Mouse (Mus musculus) liver, postnatal 0 days (tissue): ENCODE measurements at regions not wholly inside any gene's neighbourhood (a gene's known extent, or its start where the extent isn't known, plus 50 kb on each side); places are given as distances from the start of the nearest gene placed in this dataset.

Experiments
- ATAC-seq: fragments of 200-750 bp; cut with Nextera tagmentation; 2 replicates; pipeline ENCODE4 v1.8.0; 2017; ENCODE audit warnings: mild to moderate bottlenecking, moderate library complexity
- DNase-seq: peaks from one replicate; pipeline ENCODE4 v3.0.0-alpha.2; 2016
- H3K27ac ChIP-seq: fragments of 300-500 bp; sonication (generic); 2 replicates; pipeline ENCODE4 v1.5.1; 2014; ENCODE audit warnings: antibody characterized with exemption, moderate library complexity, mild to moderate bottlenecking, low read depth
- H3K27me3 ChIP-seq: fragments of 300-500 bp; sonication (generic); 2 replicates; pipeline ENCODE4 v1.6.1; 2014; ENCODE audit warnings: low read length, control low read depth, mixed read lengths; ENCODE audit not compliant: insufficient read depth
- H3K36me3 ChIP-seq: fragments of 300-500 bp; sonication (generic); replicated peaks from 2 replicates; pipeline ENCODE4 v1.6.1; 2014; ENCODE audit warnings: mild to moderate bottlenecking, control low read depth, low read length, moderate library complexity, mixed read lengths; ENCODE audit not compliant: insufficient read depth
- H3K4me1 ChIP-seq: fragments of 300-500 bp; sonication (generic); 2 replicates; pipeline ENCODE4 v1.6.1; 2014; ENCODE audit warnings: antibody characterized with exemption, mild to moderate bottlenecking, control low read depth; ENCODE audit not compliant: insufficient read depth
- H3K4me2 ChIP-seq: fragments of 300-500 bp; sonication (generic); 2 replicates; pipeline ENCODE4 v1.6.1; 2014; ENCODE audit warnings: low read depth, mild to moderate bottlenecking, low read length, moderate library complexity, mixed read lengths
- H3K4me3 ChIP-seq: fragments of 300-500 bp; sonication (generic); 2 replicates; pipeline ENCODE4 v1.5.1; 2014; ENCODE audit warnings: low read depth, low read length
- H3K9ac ChIP-seq: fragments of 300-500 bp; sonication (generic); replicated peaks from 2 replicates; pipeline ENCODE4 v1.6.1; 2014; ENCODE audit warnings: mild to moderate bottlenecking, moderate library complexity
- H3K9me3 ChIP-seq: fragments of 300-500 bp; sonication (generic); 2 replicates; pipeline ENCODE4 v1.6.1; 2016; ENCODE audit warnings: mild to moderate bottlenecking, control low read depth, low read length, mixed read lengths
- CTCF ChIP-seq: sonication (generic); IDR thresholded peaks from 2 replicates; pipeline ENCODE4 v1.5.1; 2016; ENCODE audit warnings: antibody characterized with exemption, low read depth
- EP300 ChIP-seq: IDR thresholded peaks from 2 replicates; pipeline ENCODE4 v1.6.1; 2016; ENCODE audit warnings: antibody characterized with exemption, low read depth, mild to moderate bottlenecking
- WGBS: fragments of 180-500 bp; shearing (Covaris S2); extraction: QIAGEN DNeasy Blood & Tissue Kit; methylation state at CpG from one replicate; pipeline ENCODE4 v1.1.7; 2014; ENCODE audit not compliant: insufficient replicate concordance; 5-methylcytosine and 5-hydroxymethylcytosine counted together

DNA sequence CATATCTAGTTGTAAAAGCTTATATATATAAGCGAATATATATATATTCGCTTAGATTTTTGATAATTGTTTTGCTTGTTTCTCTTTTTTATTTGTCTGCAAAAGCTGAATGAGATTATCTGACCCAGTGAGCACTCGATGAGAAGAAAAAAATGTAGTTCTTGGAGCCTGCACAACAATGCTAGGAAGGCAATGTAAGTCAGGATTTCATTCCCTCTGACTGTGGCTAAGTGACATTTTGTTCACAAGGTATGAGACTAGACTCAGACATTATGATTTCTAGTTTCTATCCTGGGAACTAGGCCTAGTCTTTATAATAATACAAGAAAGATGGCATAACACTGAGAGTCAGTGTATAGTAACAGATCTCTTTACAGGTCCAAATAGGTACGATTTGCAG, 108.9 kb upstream of the Bmp2 start:
- TF ChIP-seq CTCF (no peak), EP300 (no peak)
- no peaks in the 10 kb centered on the region for H3K4me1 ChIP-seq
- 74% methylated on average over 4 of the region's 4 CpGs for WGBS
- ATAC-seq (no peak), DNase-seq (no peak)
- H3K4me2 ChIP-seq = no peak overlapping the region
- H3K4me3 ChIP-seq = no peak overlapping the region
- H3K27ac ChIP-seq = no peak overlapping the region
- no peaks in the 10 kb centered on the region for H3K27me3 ChIP-seq
- no peak overlapping the region for H3K9ac ChIP-seq
- H3K36me3 ChIP-seq = no peaks in the 10 kb centered on the region
- no peaks in the 10 kb centered on the region for H3K9me3 ChIP-seq

DNA sequence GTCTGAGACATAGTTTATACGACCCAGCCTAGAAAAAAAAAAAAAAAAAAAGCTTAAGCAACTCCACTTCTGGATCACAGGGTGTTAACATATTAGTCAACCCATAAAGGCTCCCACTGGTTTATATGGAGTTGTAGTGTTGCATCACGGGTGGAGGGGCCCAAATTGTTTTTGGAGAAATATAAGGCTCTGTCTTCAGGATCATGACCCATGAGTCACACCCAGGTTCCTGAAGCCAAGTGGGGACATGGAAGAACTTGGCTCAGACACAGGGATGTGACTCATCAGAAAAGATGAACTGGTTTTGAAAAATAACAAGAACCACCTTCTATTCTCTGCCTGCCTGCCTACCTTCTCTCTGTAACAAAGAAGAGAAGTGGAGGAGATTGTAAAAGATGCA, 108.5 kb upstream of the Bmp2 start:
- Histone ChIP-seq H3K27me3 (no peaks in the 10 kb centered on the region), H3K9ac (no peak overlapping the region), H3K4me1 (no peaks in the 10 kb centered on the region), H3K27ac (no peak overlapping the region), H3K4me3 (no peak overlapping the region), H3K9me3 (no peaks in the 10 kb centered on the region), H3K4me2 (no peak overlapping the region), H3K36me3 (no peaks in the 10 kb centered on the region)
- TF ChIP-seq EP300 (no peak), CTCF (no peak)
- DNase-seq = no peak
- no peak for ATAC-seq
- 62% methylated on average over 2 of the region's 2 CpGs for WGBS

DNA sequence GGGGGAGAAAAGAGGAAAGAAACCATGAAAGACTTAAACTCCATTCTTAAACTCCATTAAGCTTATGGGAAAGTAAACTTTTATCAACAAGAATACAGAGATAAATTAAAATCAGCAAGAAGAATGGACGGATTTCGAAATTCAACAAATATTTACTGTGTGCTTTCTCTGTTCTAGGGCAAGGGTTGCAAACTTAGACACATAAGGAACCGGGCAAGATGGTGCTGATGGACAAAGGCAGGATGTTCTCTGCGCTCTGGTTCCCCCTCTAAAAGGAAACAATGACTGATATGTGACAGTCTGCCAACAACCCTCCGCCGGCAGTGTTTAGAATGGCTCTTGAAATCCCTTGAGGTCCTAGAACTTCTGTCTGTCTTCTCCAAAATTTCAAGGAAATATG, 99.0 kb upstream of the Bmp2 start:
- TF ChIP-seq CTCF (no peak), EP300 (no peak)
- Histone ChIP-seq H3K27me3 (no peaks in the 10 kb centered on the region), H3K4me2 (no peak overlapping the region), H3K9me3 (no peaks in the 10 kb centered on the region), H3K4me1 (peaks cover 3% of the 10 kb centered on the region; the same call in 1 of the 2 replicates), H3K27ac (no peak overlapping the region), H3K36me3 (no peaks in the 10 kb centered on the region), H3K9ac (no peak overlapping the region), H3K4me3 (no peak overlapping the region)
- WGBS = 46% methylated on average over 6 of the region's 6 CpGs
- ATAC-seq = no peak
- no peak for DNase-seq

DNA sequence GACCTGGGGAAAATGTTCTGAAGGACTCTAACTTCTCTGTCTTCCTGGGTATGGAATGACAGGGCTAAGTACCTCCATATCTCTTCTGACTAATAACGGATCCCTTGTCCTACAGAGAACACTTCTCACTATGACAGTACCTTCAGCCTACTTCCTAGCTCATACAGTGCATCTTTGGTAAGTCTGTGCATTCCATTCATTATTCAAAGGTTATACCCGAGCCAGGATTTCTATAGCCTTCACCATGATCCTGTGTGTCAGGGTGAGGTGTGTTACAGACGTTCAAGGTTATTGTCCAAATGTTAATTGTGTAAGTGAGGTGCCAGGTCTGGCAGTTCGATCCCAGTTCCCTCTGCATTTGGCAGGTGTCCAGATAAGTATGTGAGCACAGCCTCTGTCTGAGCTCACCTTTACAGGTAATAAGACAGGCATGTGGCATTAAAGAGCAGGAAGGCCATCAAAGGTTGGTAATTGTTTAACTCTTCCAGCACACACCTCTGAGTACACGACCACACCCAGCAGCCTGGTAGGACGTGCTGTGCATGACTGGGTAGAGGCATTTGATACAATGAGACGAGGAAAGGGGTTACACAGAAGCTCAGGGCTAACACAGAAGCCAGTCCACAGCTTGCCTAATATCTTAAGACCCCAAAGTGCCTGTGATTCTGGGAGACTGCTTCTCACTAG, 96.3 kb upstream of the Bmp2 start:
- ATAC-seq = no peak
- no peak for TF ChIP-seq EP300
- TF ChIP-seq CTCF = no peak
- Histone ChIP-seq H3K36me3 (no peaks in the 10 kb centered on the region), H3K4me1 (peaks cover 3% of the 10 kb centered on the region; the same call in 1 of the 2 replicates), H3K4me2 (no peak overlapping the region), H3K4me3 (no peak overlapping the region), H3K27ac (no peak overlapping the region), H3K9me3 (no peaks in the 10 kb centered on the region), H3K9ac (no peak overlapping the region), H3K27me3 (no peaks in the 10 kb centered on the region)
- 57% methylated on average over 7 of the region's 7 CpGs for WGBS
- no peak for DNase-seq

DNA sequence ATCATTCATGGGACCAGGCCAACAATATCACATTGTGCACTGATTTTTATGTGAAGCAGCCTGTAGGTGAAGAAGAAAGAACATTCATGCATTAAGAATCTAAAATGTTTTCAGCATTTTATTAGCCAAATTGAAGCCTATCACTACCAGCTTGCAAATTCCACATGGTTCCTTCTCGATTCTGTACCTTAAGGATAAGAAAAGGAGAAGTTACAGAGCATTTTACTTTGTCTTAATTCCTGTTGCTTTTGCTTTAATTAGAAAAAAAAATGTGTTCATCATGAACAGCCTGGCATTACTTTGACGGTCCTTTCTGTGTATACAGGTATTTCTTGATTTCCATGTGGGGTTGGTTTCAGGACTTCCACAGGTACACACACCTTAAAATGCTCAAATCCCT, 95.2 kb upstream of the Bmp2 start:
- TF ChIP-seq CTCF = no peak
- no peak for TF ChIP-seq EP300
- no peak for ATAC-seq

DNA sequence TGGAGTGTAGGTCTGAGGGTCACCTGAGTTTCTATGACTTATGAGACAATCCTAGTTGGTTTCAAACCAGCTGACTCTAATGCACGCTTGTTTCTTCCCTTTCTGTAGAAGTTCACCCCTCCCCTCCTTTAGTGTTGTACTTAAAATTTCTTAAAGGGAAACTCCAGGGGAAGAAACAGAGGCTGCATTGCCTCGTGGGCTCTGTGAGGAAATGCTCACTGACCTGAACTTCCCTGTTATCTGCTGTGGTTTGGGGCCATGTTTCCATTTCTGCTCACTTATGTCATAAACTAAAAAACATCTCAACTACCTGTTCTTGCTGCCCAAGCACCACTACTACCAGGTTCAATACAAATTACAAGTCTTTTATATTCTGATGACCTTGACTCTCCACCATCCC, 93.2 kb upstream of the Bmp2 start:
- no peak overlapping the region for H3K27ac ChIP-seq
- H3K36me3 ChIP-seq = no peaks in the 10 kb centered on the region
- no peak overlapping the region for H3K9ac ChIP-seq
- peak; percentile 38 for ATAC-seq
- peaks cover 3% of the 10 kb centered on the region; the same call in 1 of the 2 replicates for H3K4me1 ChIP-seq
- no peak overlapping the region for H3K4me2 ChIP-seq
- no peaks in the 10 kb centered on the region for H3K27me3 ChIP-seq
- no peaks in the 10 kb centered on the region for H3K9me3 ChIP-seq
- TF ChIP-seq CTCF = no peak
- no peak for TF ChIP-seq EP300
- H3K4me3 ChIP-seq = no peak overlapping the region
- DNase-seq = no peak
- WGBS = 25% methylated on average over 2 of the region's 2 CpGs

More for the DNA sequence above, 95.2 kb upstream of the Bmp2 start:
- Histone ChIP-seq H3K9me3 (no peaks in the 10 kb centered on the region), H3K4me3 (no peak overlapping the region), H3K27ac (no peak overlapping the region), H3K36me3 (no peaks in the 10 kb centered on the region), H3K4me1 (peaks cover 3% of the 10 kb centered on the region; the same call in 1 of the 2 replicates), H3K27me3 (no peaks in the 10 kb centered on the region), H3K4me2 (no peak overlapping the region), H3K9ac (no peak overlapping the region)
- WGBS = 48% methylated on average over 2 of the region's 2 CpGs
- no peak for DNase-seq
